Mouse (Mus musculus) kidney, postnatal 0 days (tissue): ENCODE results near the gene Cep57l1. TPM values are rescaled to one million over a fixed set of nuclear protein-coding genes. Genes with fewer than 3 reads are reported as not detected.
A peak's percentile ranks its signal among the peaks of the same experiment; 100 is the strongest.

ENCODE experiments used
- ATAC-seq: fragments of 200-750 bp; cut with Nextera tagmentation; replicated peaks from 2 replicates; pipeline ENCODE4 v1.8.0; 2017; ENCODE audit warnings: low read depth, moderate number of reproducible peaks, moderate TSS enrichment, moderate library complexity; ENCODE audit not compliant: low FRiP score
- DNase-seq: peaks from one replicate; pipeline ENCODE4 v3.0.0-alpha.2; 2016; ENCODE audit warnings: low spot score
- H3K27ac ChIP-seq: fragments of 300-500 bp; sonication (generic); 2 replicates; pipeline ENCODE4 v1.5.1; 2014; ENCODE audit warnings: mild to moderate bottlenecking
- H3K27me3 ChIP-seq: fragments of 300-500 bp; sonication (generic); 2 replicates; pipeline ENCODE4 v1.6.1; 2014; ENCODE audit warnings: low read length, mixed read lengths; ENCODE audit not compliant: insufficient read depth
- H3K36me3 ChIP-seq: fragments of 300-500 bp; sonication (generic); 2 replicates; pipeline ENCODE4 v1.6.1; 2014; ENCODE audit warnings: low read length, mixed read lengths; ENCODE audit not compliant: insufficient read depth
- H3K4me1 ChIP-seq: fragments of 300-500 bp; sonication (generic); replicated peaks from 2 replicates; pipeline ENCODE4 v1.6.1; 2014; ENCODE audit warnings: antibody characterized with exemption, low read length, mixed read lengths; ENCODE audit not compliant: insufficient read depth
- H3K4me2 ChIP-seq: fragments of 300-500 bp; sonication (generic); 2 replicates; pipeline ENCODE4 v1.6.1; 2014; ENCODE audit warnings: mild to moderate bottlenecking, low read length, moderate library complexity, mixed read lengths
- H3K4me3 ChIP-seq: fragments of 300-500 bp; sonication (generic); replicated peaks from 2 replicates; pipeline ENCODE4 v1.5.1; 2014; ENCODE audit warnings: low read depth, low read length
- H3K9ac ChIP-seq: fragments of 300-500 bp; sonication (generic); 2 replicates; pipeline ENCODE4 v1.6.1; 2014; ENCODE audit warnings: low read depth, low read length
- H3K9me3 ChIP-seq: fragments of 300-500 bp; sonication (generic); replicated peaks from 2 replicates; pipeline ENCODE4 v1.6.1; 2016; ENCODE audit warnings: low read length, inconsistent platforms, mixed read lengths
- CTCF ChIP-seq: IDR thresholded peaks from 2 replicates; pipeline ENCODE4 v1.5.1; 2016; ENCODE audit warnings: antibody characterized with exemption, low read depth, mild to moderate bottlenecking, moderate library complexity
- WGBS: fragments of 180-500 bp; shearing (Covaris S2); extraction: QIAGEN DNeasy Blood & Tissue Kit; methylation state at CpG from one replicate; pipeline ENCODE4 v1.1.7; 2014; 5-methylcytosine and 5-hydroxymethylcytosine counted together
- polyA plus RNA-seq: library from polyadenylated mRNA; unstranded; fragments of >200 nt; fragmentation: Nextera tagmentation; extraction: Ambion mirVana; gene quantifications from 2 replicates; pipeline ENCODE4 v1.2.1, GENCODE M21; 2015

Cep57l1 gene
- polyA plus RNA-seq, 1 experiment from 2014 or later = 10.1 TPM

GRCm38 (mm10) chr10:41735398-41735797 is 74.3 kb downstream of the Cep57l1 start:
- no peak for DNase-seq
- Histone ChIP-seq H3K27ac (no peak overlapping the region), H3K9me3 (no peaks in the 10 kb centered on the region), H3K4me2 (no peak overlapping the region), H3K27me3 (no peaks in the 10 kb centered on the region), H3K4me1 (no peaks in the 10 kb centered on the region), H3K9ac (no peak overlapping the region), H3K36me3 (no peaks in the 10 kb centered on the region), H3K4me3 (no peak overlapping the region)
- no peak for ATAC-seq
- no peak for TF ChIP-seq CTCF
- 77% methylated on average over 6 of the region's 6 CpGs for WGBS

- Histone ChIP-seq H3K27me3 (no peaks in the 10 kb centered on the region), H3K36me3 (no peaks in the 10 kb centered on the region), H3K4me1 (no peaks in the 10 kb centered on the region), H3K9me3 (no peaks in the 10 kb centered on the region), H3K4me3 (no peak overlapping the region), H3K27ac (no peak overlapping the region), H3K9ac (no peak overlapping the region), H3K4me2 (no peak overlapping the region)
- TF ChIP-seq CTCF = no peak
- DNase-seq (no peak), ATAC-seq (no peak)
- WGBS = 96% methylated on average over 3 of the region's 3 CpGs
Observed at GRCm38 (mm10) chr10:41733214-41733613, 76.5 kb downstream of the Cep57l1 start.

- H3K4me3 ChIP-seq = no peak overlapping the region
- no peak overlapping the region for H3K27ac ChIP-seq
- no peaks in the 10 kb centered on the region for H3K36me3 ChIP-seq
- WGBS = 64% methylated on average over 4 of the region's 4 CpGs
- no peaks in the 10 kb centered on the region for H3K27me3 ChIP-seq
- ATAC-seq (no peak), DNase-seq (peak; percentile 54)
- no peaks in the 10 kb centered on the region for H3K4me1 ChIP-seq
- no peak overlapping the region for H3K4me2 ChIP-seq
- H3K9ac ChIP-seq = no peak overlapping the region
- no peaks in the 10 kb centered on the region for H3K9me3 ChIP-seq
- no peak for TF ChIP-seq CTCF
Observed at GRCm38 (mm10) chr10:41731932-41732331, 77.7 kb downstream of the Cep57l1 start.

GRCm38 (mm10) chr10:41730746-41731145 is 78.9 kb downstream of the Cep57l1 start:
- H3K9ac ChIP-seq = no peak overlapping the region
- DNase-seq = no peak
- no peaks in the 10 kb centered on the region for H3K36me3 ChIP-seq

GRCm38 (mm10) chr10:41726215-41726614 is 83.5 kb downstream of the Cep57l1 start:
- Histone ChIP-seq H3K4me1 (no peaks in the 10 kb centered on the region), H3K27ac (no peak overlapping the region), H3K36me3 (no peaks in the 10 kb centered on the region), H3K9me3 (no peaks in the 10 kb centered on the region), H3K27me3 (no peaks in the 10 kb centered on the region), H3K4me3 (no peak overlapping the region), H3K9ac (no peak overlapping the region), H3K4me2 (no peak overlapping the region)
- 87% methylated on average over 9 of the region's 9 CpGs for WGBS
- ATAC-seq (no peak), DNase-seq (no peak)
- TF ChIP-seq CTCF = no peak

More at GRCm38 (mm10) chr10:41730746-41731145, 78.9 kb downstream of the Cep57l1 start:
- ATAC-seq = no peak
- 91% methylated on average over 10 of the region's 10 CpGs for WGBS
- H3K4me2 ChIP-seq = no peak overlapping the region
- H3K9me3 ChIP-seq = no peaks in the 10 kb centered on the region
- H3K27me3 ChIP-seq = no peaks in the 10 kb centered on the region
- no peaks in the 10 kb centered on the region for H3K4me1 ChIP-seq
- no peak for TF ChIP-seq CTCF
- no peak overlapping the region for H3K27ac ChIP-seq
- H3K4me3 ChIP-seq = no peak overlapping the region

- 74% methylated on average over 9 of the region's 9 CpGs for WGBS
- TF ChIP-seq CTCF = no peak
- no peak for DNase-seq
Observed at GRCm38 (mm10) chr10:41719587-41719986, 90.1 kb downstream of the Cep57l1 start.

GRCm38 (mm10) chr10:41716029-41716897 is 93.4 kb downstream of the Cep57l1 start, which contains the start of gene Ccdc162:
TSS of gene Ccdc162 (minus strand) at chr10:41716634.
- WGBS = 49% methylated on average over 15 of the region's 15 CpGs
- no peak within 1 kb of the TSS for H3K4me3 ChIP-seq
- no peaks in the 10 kb centered on the region for H3K4me1 ChIP-seq
- H3K27ac ChIP-seq = no peak within 1 kb of the TSS
- ATAC-seq (no peak), DNase-seq (peak; percentile 44)
- no peaks in the 10 kb centered on the region for H3K9me3 ChIP-seq
- no peak within 1 kb of the TSS for H3K9ac ChIP-seq
- peak within 1 kb of the TSS; percentile 27 for H3K4me2 ChIP-seq
- H3K36me3 ChIP-seq = no peaks in the 10 kb centered on the region
- H3K27me3 ChIP-seq = no peaks in the 10 kb centered on the region
- no peak for TF ChIP-seq CTCF

More at GRCm38 (mm10) chr10:41719587-41719986, 90.1 kb downstream of the Cep57l1 start:
- H3K4me1 ChIP-seq = no peaks in the 10 kb centered on the region
- H3K27ac ChIP-seq = no peak overlapping the region
- H3K4me2 ChIP-seq = no peak overlapping the region
- H3K9me3 ChIP-seq = no peaks in the 10 kb centered on the region
- H3K9ac ChIP-seq = no peak overlapping the region
- no peak for ATAC-seq
- no peaks in the 10 kb centered on the region for H3K36me3 ChIP-seq
- no peaks in the 10 kb centered on the region for H3K27me3 ChIP-seq
- H3K4me3 ChIP-seq = no peak overlapping the region
